Mouse (Mus musculus) gonadal fat pad, adult 2 months (tissue): ENCODE data around the gene Ubl5. TPM values are rescaled to one million over a fixed set of nuclear protein-coding genes. Genes with fewer than 3 reads are reported as not detected.
A peak's percentile ranks its signal among the peaks of the same experiment; 100 is the strongest.
"Not testable (repeated sequence)": the region's sequence is repeated elsewhere in the genome, so short reads cannot be mapped to it uniquely, and the experiment has no call there.

ENCODE experiments used
- DNase-seq: peaks from one replicate; pipeline ENCODE4 v3.0.0-alpha.2; 2012; ENCODE audit warnings: low read depth
- polyA plus RNA-seq: library from polyadenylated mRNA; depleted of rRNA; stranded (reverse); fragments of >200 nt; gene quantifications from 2 replicates; pipeline ENCODE4 v1.2.3, GENCODE M21; 2012; rRNA removed

The Ubl5 gene
- 207 and 259 TPM in 2 replicates for polyA plus RNA-seq

GRCm38 (mm10) chr9:20642101-20642895 lies at the start of gene Ubl5:
Gene Ubl5, plus strand, starts transcription at chr9:20642878.
- no peak for DNase-seq

- no peak for DNase-seq
These were observed 41.4 kb upstream of the Ubl5 start for GRCm38 (mm10) chr9:20601270-20601669.

- no peak for DNase-seq
These were observed 36.4 kb upstream of the Ubl5 start for GRCm38 (mm10) chr9:20606269-20606668.

GRCm38 (mm10) chr9:20607100-20607974 lies 35.3 kb upstream of the Ubl5 start:
- peak; percentile 65 for DNase-seq

- DNase-seq = no peak
These were observed 32.7 kb upstream of the Ubl5 start for GRCm38 (mm10) chr9:20609831-20610464.

GRCm38 (mm10) chr9:20611976-20612375 lies 30.7 kb upstream of the Ubl5 start:
- no peak for DNase-seq

- no peak for DNase-seq
These were observed 26.0 kb upstream of the Ubl5 start for GRCm38 (mm10) chr9:20616685-20617084.

- DNase-seq = no peak
These were observed 11.3 kb upstream of the Ubl5 start for GRCm38 (mm10) chr9:20631332-20631731.

GRCm38 (mm10) chr9:20635676-20636075 lies 7.0 kb upstream of the Ubl5 start:
- DNase-seq = not testable (repeated sequence)

- no peak for DNase-seq
These were observed 6.4 kb upstream of the Ubl5 start for GRCm38 (mm10) chr9:20636256-20636655.

GRCm38 (mm10) chr9:20636790-20637189 lies 5.9 kb upstream of the Ubl5 start:
- no peak for DNase-seq

GRCm38 (mm10) chr9:20638552-20638951 lies 4.1 kb upstream of the Ubl5 start:
- DNase-seq = no peak

- DNase-seq = no peak
These were observed 3.2 kb upstream of the Ubl5 start for GRCm38 (mm10) chr9:20639486-20639885.

GRCm38 (mm10) chr9:20641501-20641900 lies 1.2 kb upstream of the Ubl5 start:
- DNase-seq = no peak

- DNase-seq = peak; percentile 56
These were observed 303 bp downstream of the Ubl5 start for GRCm38 (mm10) chr9:20642896-20643466.

GRCm38 (mm10) chr9:20643781-20644180 lies 1.1 kb downstream of the Ubl5 start:
- DNase-seq = no peak

GRCm38 (mm10) chr9:20644360-20645081 lies 1.8 kb downstream of the Ubl5 start, which contains the start of gene Fbxl12:
Gene Fbxl12, minus strand, starts transcription at chr9:20644767.
- no peak for DNase-seq

- no peak for DNase-seq
These were observed 2.4 kb downstream of the Ubl5 start for GRCm38 (mm10) chr9:20645121-20645520.

GRCm38 (mm10) chr9:20651602-20652259 lies 9.1 kb downstream of the Ubl5 start, which contains the start of gene Pin1:
Gene Pin1, plus strand, starts transcription at chr9:20652095.
- peak; percentile 90 for DNase-seq

GRCm38 (mm10) chr9:20652260-20652658 lies 9.6 kb downstream of the Ubl5 start:
- DNase-seq = no peak
